Mouse (Mus musculus) midbrain, embryonic 11.5 days (tissue): ENCODE measurements around the gene Etnk2. TPM values are rescaled to one million over a fixed set of nuclear protein-coding genes. Genes with fewer than 3 reads are reported as not detected.
A peak's percentile ranks its signal among the peaks of the same experiment; 100 is the strongest.

Experiments used
- ATAC-seq: fragments of 200-750 bp; cut with Nextera tagmentation; 2 replicates; pipeline ENCODE4 v1.8.0; 2017; ENCODE audit warnings: moderate TSS enrichment, moderate library complexity; ENCODE audit not compliant: low FRiP score
- DNase-seq: peaks from one replicate; pipeline ENCODE4 v3.0.0; 2015; ENCODE audit warnings: low spot score; ENCODE audit errors: missing footprints
- H3K27ac ChIP-seq: fragments of 300-500 bp; sonication (generic); 2 replicates; pipeline ENCODE4 v1.5.1; 2014; ENCODE audit warnings: low read depth, low read length
- H3K27me3 ChIP-seq: fragments of 300-500 bp; sonication (generic); 2 replicates; pipeline ENCODE4 v1.6.1; 2014; ENCODE audit warnings: mild to moderate bottlenecking, low read length, moderate library complexity, mixed read lengths; ENCODE audit not compliant: control insufficient read depth, insufficient read depth
- H3K36me3 ChIP-seq: fragments of 300-500 bp; sonication (generic); 2 replicates; pipeline ENCODE4 v1.6.1; 2014; ENCODE audit warnings: mild to moderate bottlenecking, low read length, moderate library complexity, mixed read lengths; ENCODE audit not compliant: control insufficient read depth, insufficient read depth
- H3K4me1 ChIP-seq: fragments of 300-500 bp; sonication (generic); 2 replicates; pipeline ENCODE4 v1.6.1; 2014; ENCODE audit warnings: low read length; ENCODE audit not compliant: control insufficient read depth, insufficient read depth
- H3K4me2 ChIP-seq: fragments of 300-500 bp; sonication (generic); 2 replicates; pipeline ENCODE4 v1.6.1; 2014; ENCODE audit warnings: mild to moderate bottlenecking, moderate library complexity
- H3K4me3 ChIP-seq: fragments of 300-500 bp; sonication (generic); 2 replicates; pipeline ENCODE4 v1.5.1; 2014; ENCODE audit warnings: low read depth, low read length
- H3K9ac ChIP-seq: fragments of 300-500 bp; sonication (generic); 2 replicates; pipeline ENCODE4 v1.6.1; 2014; ENCODE audit warnings: low read length
- H3K9me3 ChIP-seq: fragments of 300-500 bp; sonication (generic); 2 replicates; pipeline ENCODE4 v1.6.1; 2016; ENCODE audit warnings: low read length; ENCODE audit not compliant: control insufficient read depth
- WGBS: fragments of 180-500 bp; shearing (Covaris S2); extraction: QIAGEN DNeasy Blood & Tissue Kit; methylation state at CpG from one replicate; pipeline ENCODE4 v1.1.7; 2014; 5-methylcytosine and 5-hydroxymethylcytosine counted together
- polyA plus RNA-seq: library from polyadenylated mRNA; unstranded; fragments of >200 nt; fragmentation: Nextera tagmentation; extraction: Ambion mirVana; gene quantifications from 2 replicates; pipeline ENCODE4 v1.2.1, GENCODE M21; 2014

Gene Etnk2
- polyA plus RNA-seq, 1 experiment from 2014 or later: 2.5 TPM

GRCm38 (mm10) chr1:133422615-133423161 lies 59.3 kb downstream of the Etnk2 start:
- Histone ChIP-seq H3K9ac (peak overlapping the region; percentile 96), H3K9me3 (no peaks in the 10 kb centered on the region), H3K4me2 (peak overlapping the region; percentile 83), H3K27ac (peak overlapping the region; percentile 96), H3K4me1 (peaks cover 42% of the 10 kb centered on the region), H3K27me3 (no peaks in the 10 kb centered on the region), H3K36me3 (no peaks in the 10 kb centered on the region), H3K4me3 (peak overlapping the region; percentile 95)
- peak; percentile 97 for DNase-seq
- WGBS: under 1% methylated on average over 29 of the region's 29 CpGs
- peak; percentile 35; the same call in 1 of the 2 replicates for ATAC-seq

GRCm38 (mm10) chr1:133423166-133423542 lies 59.8 kb downstream of the Etnk2 start:
- peak overlapping the region; percentile 96 for H3K9ac ChIP-seq
- DNase-seq (peak; percentile 93), ATAC-seq (peak; percentile 4; the same call in 1 of the 2 replicates)
- H3K9me3 ChIP-seq: no peaks in the 10 kb centered on the region
- peaks cover 38% of the 10 kb centered on the region for H3K4me1 ChIP-seq
- peak overlapping the region; percentile 95 for H3K4me3 ChIP-seq
- H3K36me3 ChIP-seq: no peaks in the 10 kb centered on the region
- H3K27me3 ChIP-seq: no peaks in the 10 kb centered on the region
- H3K4me2 ChIP-seq: peak overlapping the region; percentile 83
- H3K27ac ChIP-seq: peak overlapping the region; percentile 96
- 0% methylated on average over 29 of the region's 31 CpGs for WGBS

DNA sequence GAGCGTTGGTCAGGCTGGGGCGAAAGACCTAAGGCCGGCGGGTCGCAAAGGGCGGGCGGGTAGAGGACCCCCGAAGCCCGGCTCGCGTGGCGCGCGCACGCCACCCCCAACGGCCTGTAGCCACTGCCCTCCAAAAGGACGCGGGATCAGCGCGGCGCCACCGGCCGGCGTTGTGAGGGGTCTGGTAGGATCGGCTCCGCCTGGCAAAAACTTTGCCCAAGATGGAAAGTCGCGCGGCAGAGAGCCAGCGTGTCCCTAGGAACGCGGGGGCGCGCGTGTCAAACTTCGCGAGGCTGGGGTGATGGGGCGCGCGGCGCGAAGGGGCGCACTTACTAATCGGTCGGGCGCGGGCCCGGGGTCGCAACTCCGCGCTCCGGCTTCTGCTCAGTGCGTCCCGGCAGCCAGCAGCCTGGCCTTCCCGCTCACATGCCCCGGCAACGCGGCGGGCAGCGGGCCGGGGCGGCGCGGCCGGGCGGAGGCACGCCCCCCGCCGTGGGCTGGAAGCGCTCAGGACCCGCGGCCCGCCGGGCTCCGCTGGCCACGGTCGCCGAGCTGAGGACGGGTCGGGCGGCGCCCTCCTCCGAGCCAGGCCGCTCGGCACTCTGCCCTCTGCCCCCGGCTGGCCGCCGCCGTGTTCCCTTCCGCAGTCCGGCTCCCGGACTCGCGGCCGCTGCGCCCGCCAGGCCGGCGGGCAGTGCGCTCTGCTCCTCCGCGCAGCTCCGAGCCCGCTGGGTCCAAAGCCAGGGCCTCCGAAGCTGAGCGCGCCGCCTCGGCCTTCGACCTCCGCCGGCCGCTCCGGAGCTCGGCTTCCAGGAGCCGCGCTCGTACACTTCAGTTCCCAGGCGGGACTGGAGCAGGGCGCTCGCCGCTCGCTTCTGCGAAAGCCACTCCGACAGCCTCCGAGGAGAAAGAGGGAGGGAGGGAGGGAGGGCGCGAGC lies 60.4 kb downstream of the Etnk2 start, which contains the start of gene Sox13:
Gene Sox13, minus strand, starts transcription at position 835 of the 938 bp plus-strand sequence.
- Histone ChIP-seq H3K9ac (peak within 1 kb of the TSS; percentile 96), H3K27ac (peak within 1 kb of the TSS; percentile 96), H3K4me2 (peak within 1 kb of the TSS; percentile 83), H3K4me3 (peak within 1 kb of the TSS; percentile 95), H3K4me1 (peaks cover 32% of the 10 kb centered on the region), H3K27me3 (no peaks in the 10 kb centered on the region), H3K36me3 (no peaks in the 10 kb centered on the region), H3K9me3 (no peaks in the 10 kb centered on the region)
- DNase-seq (peak; percentile 96), ATAC-seq (peak; percentile 80)
- under 1% methylated on average over 112 of the region's 128 CpGs for WGBS

- 64% methylated on average over 4 of the region's 4 CpGs for WGBS
- DNase-seq: no peak
- Histone ChIP-seq H3K9ac (no peak overlapping the region), H3K4me2 (no peak overlapping the region), H3K36me3 (no peaks in the 10 kb centered on the region), H3K4me1 (peaks cover 24% of the 10 kb centered on the region), H3K9me3 (peaks cover 4% of the 10 kb centered on the region; the same call in 1 of the 2 replicates), H3K27ac (no peak overlapping the region), H3K4me3 (peak overlapping the region; percentile 95; the same call in 1 of the 2 replicates), H3K27me3 (no peaks in the 10 kb centered on the region)
- peak; percentile 56 for ATAC-seq
Observed at GRCm38 (mm10) chr1:133424547-133425140, 61.3 kb downstream of the Etnk2 start.

Other genes with a start within 250 kb of the Etnk2 start
- 49.5 and 53.0 TPM in 2 replicates for gene Ppp1r15b, start 232.4 kb upstream of the Etnk2 start, polyA plus RNA-seq
- 15.7 and 17.0 TPM in 2 replicates for gene Plekha6, start 199.4 kb upstream of the Etnk2 start, polyA plus RNA-seq
- not detected in 2 replicates for gene Golt1a, start 53.8 kb upstream of the Etnk2 start, polyA plus RNA-seq
- gene Kiss1, start 41.7 kb upstream of the Etnk2 start, polyA plus RNA-seq: not detected in 2 replicates
- not detected in 2 replicates for gene Ren1, start 13.1 kb upstream of the Etnk2 start, polyA plus RNA-seq
- gene Sox13, start 60.8 kb downstream of the Etnk2 start, polyA plus RNA-seq: 22.3 and 23.9 TPM in 2 replicates
- 778 and 875 TPM in 2 replicates for gene Snrpe, start 246.7 kb downstream of the Etnk2 start, polyA plus RNA-seq